Mouse (Mus musculus): ENCODE results near the gene Chst10.

DNA sequence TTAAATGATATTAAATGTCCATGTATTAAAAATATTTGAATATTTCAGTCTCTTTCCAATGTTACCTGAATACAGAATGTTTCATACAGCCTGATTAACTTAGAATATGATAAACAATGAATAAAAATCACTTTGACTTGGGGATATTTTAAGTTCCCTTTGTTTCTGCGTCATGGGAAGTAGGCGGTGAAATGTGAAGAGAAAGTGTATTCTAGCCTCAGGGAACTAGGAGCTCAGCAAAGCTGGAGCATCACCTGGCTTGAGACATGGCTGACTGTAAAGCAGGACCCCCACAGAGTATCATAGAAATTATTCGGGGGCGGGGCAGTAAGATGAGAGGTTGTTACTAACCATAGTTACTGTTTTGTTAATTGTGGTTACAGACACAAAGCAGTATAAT is 31.0 kb upstream of the Chst10 start:
- TF ChIP-seq POLR2A (IDR thresholded peaks at IDR 0.05; ENCODE audit: low read depth, low read length) (no peak), CTCF (conservative IDR thresholded peaks at IDR 0.05; ENCODE audit: insufficient read depth, insufficient read length, low read depth, low read length) (no peak)
